Mouse (Mus musculus) hindbrain, embryonic 16.5 days (tissue): Measurements from ENCODE around the gene Ssbp3. TPM values are rescaled to one million over a fixed set of nuclear protein-coding genes. Genes with fewer than 3 reads are reported as not detected.

Experiments used
- ATAC-seq: fragments of 200-750 bp; cut with Nextera tagmentation; 2 replicates; pipeline ENCODE4 v1.8.0; 2017; ENCODE audit warnings: moderate TSS enrichment, moderate library complexity
- H3K27ac ChIP-seq: fragments of 300-500 bp; sonication (generic); 2 replicates; pipeline ENCODE4 v1.5.1; 2014; ENCODE audit warnings: low read depth, mild to moderate bottlenecking, control low read depth, low read length, moderate library complexity
- H3K27me3 ChIP-seq: fragments of 300-500 bp; sonication (generic); replicated peaks from 2 replicates; pipeline ENCODE4 v1.6.1; 2014; ENCODE audit warnings: low read length; ENCODE audit not compliant: control insufficient read depth, insufficient read depth
- H3K36me3 ChIP-seq: fragments of 300-500 bp; sonication (generic); 2 replicates; pipeline ENCODE4 v1.6.1; 2014; ENCODE audit warnings: mild to moderate bottlenecking, low read length, moderate library complexity, mixed read lengths; ENCODE audit not compliant: control insufficient read depth, insufficient read depth
- H3K4me1 ChIP-seq: fragments of 300-500 bp; sonication (generic); 2 replicates; pipeline ENCODE4 v1.6.1; 2014; ENCODE audit warnings: low read depth, low read length; ENCODE audit not compliant: control insufficient read depth, insufficient read depth
- H3K4me2 ChIP-seq: fragments of 300-500 bp; sonication (generic); 2 replicates; pipeline ENCODE4 v1.6.1; 2014; ENCODE audit warnings: mild to moderate bottlenecking, low read length, control low read depth, moderate library complexity
- H3K4me3 ChIP-seq: fragments of 300-500 bp; sonication (generic); 2 replicates; pipeline ENCODE4 v1.5.1; 2014; ENCODE audit warnings: mild to moderate bottlenecking, low read length, control low read depth, moderate library complexity
- H3K9ac ChIP-seq: fragments of 300-500 bp; sonication (generic); 2 replicates; pipeline ENCODE4 v1.6.1; 2014; ENCODE audit warnings: low read depth, mild to moderate bottlenecking, control low read depth, low read length, moderate library complexity
- H3K9me3 ChIP-seq: fragments of 300-500 bp; sonication (generic); 2 replicates; pipeline ENCODE4 v1.6.1; 2014; ENCODE audit warnings: mild to moderate bottlenecking, low read length, moderate library complexity; ENCODE audit not compliant: control insufficient read depth
- WGBS: fragments of 180-500 bp; shearing (Covaris S2); extraction: QIAGEN DNeasy Blood & Tissue Kit; methylation state at CpG from one replicate; pipeline ENCODE4 v1.1.7; 2014; 5-methylcytosine and 5-hydroxymethylcytosine counted together
- polyA plus RNA-seq: library from polyadenylated mRNA; unstranded; fragments of >200 nt; fragmentation: Nextera tagmentation; extraction: Ambion mirVana; gene quantifications from 2 replicates; pipeline ENCODE4 v1.2.1, GENCODE M21; 2015

Gene Ssbp3
- polyA plus RNA-seq, 1 experiment from 2014 or later = 82.9 TPM

DNA sequence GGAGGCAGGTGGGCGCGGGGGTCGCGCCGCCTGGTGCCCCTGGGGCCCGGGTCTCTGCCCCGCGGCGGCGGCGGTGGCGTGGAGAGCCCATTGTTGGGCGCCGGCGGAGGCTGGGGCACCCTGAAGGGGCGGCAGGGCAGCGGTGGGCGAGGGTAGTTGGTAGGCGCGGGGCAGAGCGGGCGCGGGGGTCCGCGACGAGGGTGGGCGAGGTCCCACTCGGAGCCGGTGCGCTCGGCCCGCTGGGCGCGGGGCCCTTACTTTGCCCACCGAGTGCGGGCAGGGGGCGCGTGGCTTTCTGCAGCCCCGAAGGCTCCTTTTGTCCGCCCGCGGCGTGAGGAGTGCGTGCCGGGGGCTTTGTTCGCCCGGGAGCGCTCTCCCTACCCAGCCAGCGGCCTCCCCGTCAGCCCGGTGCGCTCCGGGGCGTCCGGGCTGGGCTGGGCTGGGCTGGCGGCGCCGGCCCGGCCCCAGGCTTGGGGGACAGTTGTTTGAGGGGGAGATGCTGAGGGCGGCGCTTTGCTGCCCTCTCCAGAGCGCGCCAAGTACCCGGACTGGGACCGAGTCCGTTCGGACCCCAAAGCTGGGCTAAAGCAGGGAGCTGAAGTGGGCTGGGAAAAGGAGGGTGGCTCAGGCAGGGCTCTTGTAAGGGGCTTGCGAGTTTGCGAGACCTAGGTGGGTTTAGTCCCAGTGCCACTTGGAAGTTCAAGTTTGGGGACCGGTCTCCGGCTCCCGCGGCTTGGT lies 1.6 kb downstream of the Ssbp3 start:
- peak overlapping the region; percentile 94 for H3K9ac ChIP-seq
- WGBS = under 1% methylated on average over 34 of the region's 73 CpGs
- H3K27ac ChIP-seq = peak overlapping the region; percentile 99
- H3K4me3 ChIP-seq = peak overlapping the region; percentile 91
- peaks cover 6% of the 10 kb centered on the region; the same call in 1 of the 2 replicates for H3K36me3 ChIP-seq
- peaks cover 51% of the 10 kb centered on the region for H3K4me1 ChIP-seq
- H3K9me3 ChIP-seq = no peaks in the 10 kb centered on the region
- H3K27me3 ChIP-seq = no peaks in the 10 kb centered on the region
- peak overlapping the region; percentile 61 for H3K4me2 ChIP-seq
- peak; percentile 15; the same call in 1 of the 2 replicates for ATAC-seq

DNA sequence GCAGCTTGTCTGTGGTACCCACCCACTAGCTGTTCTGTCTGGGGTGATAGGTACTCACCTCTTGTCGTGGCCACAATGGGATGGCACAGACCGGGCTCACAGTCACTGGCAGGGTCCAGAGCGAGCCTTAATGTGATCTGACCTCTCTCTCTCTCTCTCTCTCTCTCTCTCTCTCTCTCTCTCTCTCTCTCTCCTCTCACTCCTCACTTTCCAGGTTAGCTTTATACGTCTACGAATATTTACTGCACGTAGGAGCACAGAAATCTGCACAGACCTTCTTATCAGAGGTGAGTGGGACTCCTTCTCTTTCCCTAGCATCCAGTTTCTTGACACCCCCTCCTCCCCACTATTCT lies 2.2 kb downstream of the Ssbp3 start:
- H3K27ac ChIP-seq = peak overlapping the region; percentile 99
- peaks cover 47% of the 10 kb centered on the region for H3K4me1 ChIP-seq
- H3K36me3 ChIP-seq = peaks cover 7% of the 10 kb centered on the region
- no peaks in the 10 kb centered on the region for H3K9me3 ChIP-seq
- peak overlapping the region; percentile 94 for H3K9ac ChIP-seq
- WGBS = 0% methylated on average over 6 of the region's 6 CpGs
- peak overlapping the region; percentile 61 for H3K4me2 ChIP-seq
- ATAC-seq = no peak
- H3K4me3 ChIP-seq = peak overlapping the region; percentile 91
- no peaks in the 10 kb centered on the region for H3K27me3 ChIP-seq

DNA sequence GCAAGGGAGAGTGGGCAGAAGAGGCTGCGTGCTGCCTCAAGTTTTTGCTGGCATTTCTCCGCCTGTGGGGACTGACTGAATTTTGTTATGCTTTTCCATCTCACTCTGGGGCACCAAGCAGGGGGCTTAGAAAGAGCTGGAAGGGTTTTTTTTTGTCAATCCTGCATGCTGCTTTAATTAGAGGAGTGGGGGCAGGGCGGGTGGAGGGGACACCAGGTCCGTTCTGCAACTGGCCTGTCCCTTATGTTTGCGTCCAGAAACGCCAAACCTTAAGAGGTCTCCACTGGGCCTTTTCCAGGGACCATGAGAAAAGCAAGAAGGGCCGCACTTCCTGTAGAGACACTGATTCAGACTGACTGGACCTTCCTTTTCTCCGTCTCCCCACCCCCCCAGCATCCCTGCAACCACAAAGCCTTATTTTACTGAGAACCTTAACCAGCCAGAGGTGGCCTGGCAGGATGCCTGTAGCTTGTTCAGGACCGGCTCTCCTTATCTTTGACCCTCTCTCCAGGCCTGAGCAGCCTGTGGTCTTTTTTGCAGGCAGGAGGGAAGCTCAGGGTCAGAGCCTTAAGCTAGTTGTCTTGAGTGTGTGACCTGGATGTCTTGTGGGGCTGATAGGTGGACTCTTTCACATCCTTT lies 3.0 kb downstream of the Ssbp3 start:
- peak overlapping the region; percentile 91 for H3K4me3 ChIP-seq
- H3K36me3 ChIP-seq = peaks cover 11% of the 10 kb centered on the region
- no peak for ATAC-seq
- peaks cover 39% of the 10 kb centered on the region for H3K4me1 ChIP-seq
- no peaks in the 10 kb centered on the region for H3K9me3 ChIP-seq
- H3K4me2 ChIP-seq = peak overlapping the region; percentile 61
- WGBS = 15% methylated on average over 9 of the region's 9 CpGs
- no peak overlapping the region for H3K27ac ChIP-seq
- no peaks in the 10 kb centered on the region for H3K27me3 ChIP-seq
- peak overlapping the region; percentile 94 for H3K9ac ChIP-seq

DNA sequence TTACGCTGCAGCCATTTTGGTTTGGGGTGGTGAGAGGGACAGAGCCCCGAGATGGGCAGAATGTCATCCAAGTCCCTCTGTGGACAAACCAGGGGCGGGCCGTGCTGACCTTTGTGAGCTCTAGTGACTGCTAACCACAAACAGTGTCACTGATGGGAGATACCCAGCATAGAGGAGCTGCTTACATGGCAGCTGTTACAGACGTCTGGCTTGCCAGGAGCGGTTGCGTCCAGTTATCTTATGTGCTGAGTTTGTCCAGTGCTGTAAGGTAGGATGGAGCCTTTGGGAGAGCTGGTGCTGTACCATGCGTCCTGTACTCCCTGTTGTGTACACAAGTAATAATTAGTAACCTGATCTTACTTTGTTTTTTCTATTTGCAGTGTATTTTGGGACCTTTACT lies 4.8 kb downstream of the Ssbp3 start:
- 66% methylated on average over 8 of the region's 8 CpGs for WGBS
- no peak for ATAC-seq
- H3K9me3 ChIP-seq = no peaks in the 10 kb centered on the region
- H3K27me3 ChIP-seq = no peaks in the 10 kb centered on the region
- H3K4me2 ChIP-seq = no peak overlapping the region
- H3K4me1 ChIP-seq = peaks cover 26% of the 10 kb centered on the region
- H3K4me3 ChIP-seq = no peak overlapping the region
- H3K36me3 ChIP-seq = peaks cover 17% of the 10 kb centered on the region
- H3K27ac ChIP-seq = no peak overlapping the region
- H3K9ac ChIP-seq = no peak overlapping the region

DNA sequence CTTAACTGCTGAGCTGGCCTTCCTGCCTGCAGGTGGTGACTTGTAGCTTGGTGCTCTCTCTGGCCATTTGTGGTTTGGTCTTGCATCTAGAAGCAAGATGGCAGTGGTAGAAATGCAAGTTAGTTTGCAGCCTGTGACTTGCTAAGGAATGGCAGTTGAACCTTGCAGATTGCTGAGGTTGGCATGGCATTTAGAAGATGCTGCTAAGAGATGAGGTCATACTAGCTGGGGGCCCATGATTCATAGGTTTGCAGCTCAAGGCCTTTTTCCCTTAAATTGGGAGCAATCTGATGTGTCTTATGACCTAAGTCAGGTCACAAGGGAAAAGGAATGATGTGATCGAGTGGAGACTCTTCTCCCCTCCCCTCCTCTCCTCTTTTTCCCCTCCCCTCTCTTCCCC lies 7.8 kb downstream of the Ssbp3 start:
- ATAC-seq = no peak
- Histone ChIP-seq H3K4me1 (peaks cover 31% of the 10 kb centered on the region), H3K9ac (no peak overlapping the region), H3K4me2 (no peak overlapping the region), H3K27ac (no peak overlapping the region), H3K9me3 (no peaks in the 10 kb centered on the region), H3K36me3 (peaks cover 17% of the 10 kb centered on the region), H3K27me3 (no peaks in the 10 kb centered on the region), H3K4me3 (no peak overlapping the region)
- WGBS = 50% methylated on average over 1 of the region's 1 CpGs

DNA sequence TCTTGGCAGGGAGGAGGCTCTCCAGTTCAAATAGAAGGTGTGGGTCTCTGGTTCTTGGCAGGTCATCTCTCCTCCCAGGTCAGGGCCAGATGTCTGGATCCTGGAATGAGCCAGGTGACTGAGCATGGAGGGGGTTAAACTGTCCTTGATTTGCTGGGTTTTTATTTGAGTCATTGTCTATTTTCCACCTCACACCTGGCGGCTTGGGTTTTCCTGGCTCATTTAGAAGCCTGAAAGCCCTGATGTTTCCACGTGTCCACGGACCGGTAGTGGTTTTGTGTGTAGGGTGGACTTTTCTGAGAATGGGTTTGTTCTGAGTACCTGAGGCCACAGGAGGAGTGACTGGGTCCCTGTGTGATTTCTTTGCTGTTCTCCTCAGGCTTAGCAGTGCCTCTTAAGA lies 9.6 kb downstream of the Ssbp3 start:
- peaks cover 13% of the 10 kb centered on the region for H3K4me1 ChIP-seq
- 91% methylated on average over 4 of the region's 4 CpGs for WGBS

DNA sequence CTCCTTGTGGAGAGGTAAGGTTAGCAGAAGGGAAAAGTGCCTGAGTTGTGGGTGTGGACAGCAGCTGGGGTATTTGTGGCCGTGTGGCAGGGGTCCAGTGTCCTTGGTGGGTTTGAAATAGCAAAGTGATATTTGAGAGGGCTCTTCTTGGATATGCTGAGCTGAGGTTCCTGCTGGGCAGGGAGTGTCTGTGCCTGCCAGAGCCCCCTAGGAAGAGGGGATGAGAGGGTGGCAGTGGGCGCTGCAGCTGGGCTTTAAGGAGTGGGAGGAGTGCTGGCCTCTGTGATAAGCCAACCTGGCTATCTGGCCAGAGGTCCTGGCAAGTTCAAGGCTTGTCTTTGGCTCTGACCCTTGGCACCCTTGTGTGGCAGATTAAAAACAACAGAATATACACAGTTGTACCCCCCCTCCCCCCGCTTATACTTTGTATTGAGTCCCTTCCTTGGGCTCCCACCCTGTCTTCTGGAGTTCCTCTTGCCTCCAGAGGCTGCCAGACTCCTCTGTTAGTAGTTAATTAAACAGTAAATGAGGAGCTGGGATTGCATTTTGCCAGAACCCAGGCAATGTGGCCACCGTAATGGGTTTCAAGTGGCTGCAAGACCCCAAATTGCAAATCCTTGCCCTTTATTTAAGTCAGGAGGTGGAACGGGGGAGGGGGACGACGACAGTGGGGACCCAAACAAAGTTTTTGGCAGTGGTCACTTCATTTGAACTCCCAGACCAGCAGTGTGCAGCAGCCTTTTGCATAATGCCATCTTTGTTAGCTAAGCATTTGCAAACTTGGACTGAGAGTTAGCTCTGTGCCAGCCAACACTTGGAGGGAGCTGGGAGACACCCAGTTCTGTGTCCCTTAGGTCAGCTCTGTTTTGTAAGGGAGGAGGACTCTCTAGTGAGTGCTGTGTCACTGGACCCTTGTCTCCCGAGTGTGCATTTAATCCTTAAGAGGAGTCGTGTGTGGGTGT lies 11.2 kb downstream of the Ssbp3 start:
- ATAC-seq = peak; percentile 79
- Histone ChIP-seq H3K4me1 (peaks cover 19% of the 10 kb centered on the region), H3K36me3 (peaks cover 15% of the 10 kb centered on the region), H3K9me3 (no peaks in the 10 kb centered on the region), H3K9ac (no peak overlapping the region), H3K4me2 (no peak overlapping the region), H3K27me3 (no peaks in the 10 kb centered on the region), H3K27ac (no peak overlapping the region), H3K4me3 (no peak overlapping the region)
- 51% methylated on average over 9 of the region's 9 CpGs for WGBS

More for the DNA sequence above, 9.6 kb downstream of the Ssbp3 start:
- no peaks in the 10 kb centered on the region for H3K9me3 ChIP-seq
- no peak overlapping the region for H3K27ac ChIP-seq
- peaks cover 20% of the 10 kb centered on the region for H3K36me3 ChIP-seq
- H3K4me3 ChIP-seq = no peak overlapping the region
- no peak for ATAC-seq
- no peaks in the 10 kb centered on the region for H3K27me3 ChIP-seq
- H3K9ac ChIP-seq = no peak overlapping the region
- H3K4me2 ChIP-seq = no peak overlapping the region

DNA sequence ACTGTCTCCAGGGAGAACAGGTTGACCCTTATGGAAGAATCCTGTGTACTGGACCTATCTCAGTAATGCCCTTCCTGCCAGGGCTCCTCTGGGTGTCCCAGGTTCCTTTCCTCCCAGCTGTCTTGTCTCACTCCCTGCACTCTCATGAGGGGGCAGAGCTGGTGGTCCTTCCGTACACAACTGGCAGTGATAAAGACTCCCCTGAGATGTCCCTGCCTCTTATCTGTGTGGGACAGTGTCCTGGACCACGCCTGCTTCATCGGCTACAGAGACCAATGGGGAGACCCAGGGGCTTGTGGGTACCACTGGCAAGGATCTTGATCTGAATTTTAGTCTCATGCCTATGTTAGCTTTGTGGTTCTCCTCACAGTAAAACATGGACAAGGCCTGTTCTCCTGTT lies 12.4 kb downstream of the Ssbp3 start:
- H3K27me3 ChIP-seq = no peaks in the 10 kb centered on the region
- no peak overlapping the region for H3K4me2 ChIP-seq
- H3K9me3 ChIP-seq = no peaks in the 10 kb centered on the region
- H3K27ac ChIP-seq = no peak overlapping the region
- no peak overlapping the region for H3K4me3 ChIP-seq
- H3K36me3 ChIP-seq = peaks cover 11% of the 10 kb centered on the region
- H3K9ac ChIP-seq = no peak overlapping the region
- H3K4me1 ChIP-seq = peaks cover 19% of the 10 kb centered on the region
- 72% methylated on average over 3 of the region's 3 CpGs for WGBS
- ATAC-seq = no peak

DNA sequence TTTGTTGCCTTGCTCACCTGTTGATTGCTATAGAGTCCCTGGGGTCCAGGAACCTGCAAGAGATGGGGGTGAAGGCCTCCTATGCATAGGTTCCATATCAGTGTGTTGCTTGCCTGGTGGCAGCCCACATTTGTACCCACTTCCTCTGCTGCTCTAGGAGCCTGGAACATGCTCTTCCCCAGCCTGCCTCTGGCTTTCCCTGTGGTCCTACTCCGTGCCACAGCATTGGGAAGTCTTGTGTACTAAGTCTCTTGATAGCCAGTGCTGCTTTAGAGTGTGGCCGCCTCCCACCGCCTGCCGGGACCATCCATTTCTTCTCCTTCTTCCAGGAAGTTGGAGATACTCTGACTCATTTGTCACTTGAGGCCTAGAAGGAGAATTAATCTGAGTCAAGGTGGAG lies 13.7 kb downstream of the Ssbp3 start:
- ATAC-seq = no peak
- Histone ChIP-seq H3K4me1 (peaks cover 24% of the 10 kb centered on the region), H3K36me3 (peaks cover 9% of the 10 kb centered on the region), H3K4me3 (no peak overlapping the region), H3K27ac (no peak overlapping the region), H3K27me3 (no peaks in the 10 kb centered on the region), H3K9me3 (no peaks in the 10 kb centered on the region), H3K9ac (no peak overlapping the region), H3K4me2 (no peak overlapping the region)
- WGBS = 86% methylated on average over 4 of the region's 4 CpGs
